Mouse (Mus musculus): ENCODE measurements around the gene Lsm4.

The Lsm4 gene

GRCm38 (mm10) chr8:70649324-70649723 is 23.7 kb upstream of the Lsm4 start:
- DNase-seq (ENCODE audit: low read depth, low spot score): no peak

- no peak for DNase-seq (ENCODE audit: low read depth, low spot score)
These were observed 22.7 kb upstream of the Lsm4 start for GRCm38 (mm10) chr8:70650351-70650750.

GRCm38 (mm10) chr8:70653226-70653625 is 19.8 kb upstream of the Lsm4 start:
- no peak for DNase-seq (ENCODE audit: low read depth, low spot score)

DNA sequence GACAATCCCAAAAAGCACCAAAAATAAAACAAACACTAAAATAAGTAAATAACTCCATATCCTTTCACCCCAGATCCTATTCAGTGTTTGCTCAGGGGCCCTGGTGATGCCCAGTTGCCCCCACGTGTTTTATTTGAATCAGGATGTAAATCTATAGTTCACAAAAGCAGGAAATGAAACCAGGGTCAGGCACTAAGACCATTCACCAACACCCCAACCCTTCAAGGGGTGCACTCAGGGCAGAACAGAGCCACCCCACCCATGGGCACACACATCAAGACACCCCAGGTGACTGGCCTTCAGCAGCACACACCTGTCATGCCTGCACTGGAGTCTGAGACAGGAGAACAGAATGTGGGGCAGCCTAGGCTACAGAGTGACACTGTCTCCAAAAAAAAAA is 18.9 kb upstream of the Lsm4 start:
- DNase-seq (ENCODE audit: low read depth, low spot score): no peak

DNA sequence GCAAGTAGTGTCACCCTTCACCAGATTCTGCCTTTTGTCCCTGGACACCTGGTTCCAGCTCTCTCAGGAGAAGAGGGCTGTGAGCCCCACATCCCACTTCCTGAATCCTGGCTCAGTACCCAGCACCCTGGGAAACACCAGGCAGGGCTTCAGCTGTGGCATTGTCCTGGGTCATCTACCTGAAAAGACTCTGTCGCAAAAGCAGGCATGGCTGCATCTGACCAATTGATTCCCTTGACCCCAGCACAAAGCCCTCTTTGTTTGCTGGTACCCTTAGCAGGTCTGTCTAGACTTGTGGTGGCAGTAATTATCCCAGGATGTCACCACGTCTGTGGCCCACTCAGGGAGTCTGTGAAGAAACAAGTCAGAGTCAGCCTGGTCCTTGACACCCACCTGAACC is 17.6 kb upstream of the Lsm4 start:
- no peak for DNase-seq (ENCODE audit: low read depth, low spot score)

DNA sequence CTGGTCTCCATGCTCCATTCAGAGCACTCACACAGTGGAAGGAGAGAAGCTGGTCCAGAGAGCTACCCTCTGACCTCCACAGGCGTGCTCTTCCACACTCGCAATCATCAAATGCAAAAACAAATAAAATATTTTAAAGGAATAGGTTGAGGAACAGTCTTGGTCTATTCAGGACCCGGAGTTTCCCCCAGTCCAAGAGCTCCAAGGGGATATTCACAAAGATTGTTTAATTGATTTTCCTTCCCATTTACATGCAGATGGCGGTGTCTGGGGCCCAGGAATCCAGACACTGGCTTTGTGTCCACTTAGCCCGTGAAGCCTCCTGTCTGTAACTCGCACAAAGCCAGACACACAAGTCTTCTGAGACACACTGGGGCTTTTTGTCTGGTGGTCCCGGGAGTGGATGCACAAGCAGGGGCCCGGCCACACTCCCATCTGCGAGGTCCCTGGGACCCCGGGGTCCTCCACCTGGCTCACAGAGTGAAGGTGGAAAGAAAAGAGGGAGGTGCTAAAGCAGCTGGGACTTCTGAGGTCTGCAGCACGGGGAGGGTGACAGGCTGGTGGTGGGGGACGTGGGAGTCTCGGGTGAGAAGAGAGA is 16.8 kb upstream of the Lsm4 start:
- DNase-seq (ENCODE audit: low read depth, low spot score): no peak

GRCm38 (mm10) chr8:70657214-70657613 is 15.8 kb upstream of the Lsm4 start:
- DNase-seq (ENCODE audit: low read depth, low spot score): no peak

- no peak for DNase-seq (ENCODE audit: low read depth, low spot score)
These were observed 15.3 kb upstream of the Lsm4 start for GRCm38 (mm10) chr8:70657739-70658138.

DNA sequence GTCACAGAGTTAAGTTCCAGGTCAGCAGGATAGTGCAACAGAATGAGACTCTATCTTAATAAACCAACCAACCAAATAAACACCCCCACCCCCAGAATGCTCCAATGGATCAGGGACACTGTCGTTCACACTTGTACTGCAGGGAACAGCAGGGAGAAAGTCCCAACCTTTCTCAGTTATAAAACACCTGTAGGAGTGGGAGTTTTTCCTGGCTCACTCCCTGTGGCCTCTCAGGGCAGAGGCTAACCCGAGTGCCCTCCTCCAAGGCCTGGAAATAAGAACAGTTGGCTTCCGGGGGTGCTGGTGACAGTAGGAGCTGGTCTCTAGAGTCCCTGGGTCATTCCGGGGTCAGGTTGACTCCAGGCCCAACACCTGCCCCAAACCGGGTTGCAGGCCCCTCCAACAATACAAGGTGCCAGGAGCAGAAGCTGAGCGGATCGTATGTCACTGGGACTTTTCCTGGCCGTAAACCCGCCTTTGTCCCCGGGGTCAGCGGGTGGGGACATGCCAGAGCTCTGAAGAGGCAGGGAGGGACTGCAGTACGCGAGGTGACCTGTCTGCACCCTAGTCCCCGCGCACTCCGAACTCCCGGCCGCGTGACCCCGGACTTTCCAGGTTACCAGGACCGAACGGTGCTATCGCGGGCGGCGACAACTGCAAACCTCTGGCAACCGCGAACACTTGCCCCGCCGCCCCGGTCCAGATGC is 14.0 kb upstream of the Lsm4 start:
- no peak for DNase-seq (ENCODE audit: low read depth, low spot score)

- DNase-seq (ENCODE audit: low read depth, low spot score): peak; percentile 92
These were observed 13.3 kb upstream of the Lsm4 start for GRCm38 (mm10) chr8:70659604-70660272.

DNA sequence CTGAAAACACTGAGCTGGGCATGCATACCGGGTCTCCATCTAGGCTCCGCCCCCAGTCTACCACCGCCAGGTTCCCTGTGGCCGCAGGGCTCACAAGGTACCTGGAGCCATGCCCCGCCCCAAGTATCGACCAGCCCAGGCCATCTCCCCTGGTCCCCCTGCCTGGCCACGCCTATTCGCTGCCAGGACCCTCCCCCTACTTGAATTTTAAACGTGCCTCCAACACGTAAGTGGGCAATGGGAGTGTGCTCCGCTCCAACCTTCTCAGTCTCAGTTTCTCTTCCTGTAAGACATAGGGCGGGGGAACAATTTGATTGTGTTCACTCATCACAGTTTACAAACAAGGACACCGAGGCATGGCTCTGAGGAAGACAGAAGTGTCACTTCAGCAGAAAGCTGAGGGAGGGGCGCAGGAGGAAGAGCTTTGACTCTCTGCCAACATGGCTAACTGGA is 12.7 kb upstream of the Lsm4 start, which contains the start of gene Pgpep1:
TSS of gene Pgpep1 (minus strand) at position 116 of the 453 bp plus-strand sequence.
- no peak for DNase-seq (ENCODE audit: low read depth, low spot score)

DNA sequence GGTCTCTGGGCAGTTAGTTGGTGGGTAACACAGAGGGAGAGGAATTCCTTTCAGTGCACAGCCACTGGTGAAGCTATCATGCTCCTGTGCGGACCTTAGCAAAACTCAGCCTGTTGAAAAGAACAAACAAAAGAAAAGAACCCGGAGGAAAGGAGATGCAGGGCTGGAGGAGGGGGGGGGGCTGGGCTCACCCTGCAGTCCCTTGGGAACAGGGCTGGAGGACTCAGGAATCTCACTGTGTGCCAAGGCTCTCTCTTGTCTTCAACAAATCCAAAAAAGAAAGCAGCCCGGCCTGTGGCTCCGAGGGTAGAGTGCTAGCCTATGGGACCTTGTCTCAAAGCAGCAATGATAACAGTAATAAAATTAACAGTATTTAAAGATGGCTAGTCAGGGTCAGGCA is 9.4 kb upstream of the Lsm4 start:
- DNase-seq (ENCODE audit: low read depth, low spot score): no peak

DNA sequence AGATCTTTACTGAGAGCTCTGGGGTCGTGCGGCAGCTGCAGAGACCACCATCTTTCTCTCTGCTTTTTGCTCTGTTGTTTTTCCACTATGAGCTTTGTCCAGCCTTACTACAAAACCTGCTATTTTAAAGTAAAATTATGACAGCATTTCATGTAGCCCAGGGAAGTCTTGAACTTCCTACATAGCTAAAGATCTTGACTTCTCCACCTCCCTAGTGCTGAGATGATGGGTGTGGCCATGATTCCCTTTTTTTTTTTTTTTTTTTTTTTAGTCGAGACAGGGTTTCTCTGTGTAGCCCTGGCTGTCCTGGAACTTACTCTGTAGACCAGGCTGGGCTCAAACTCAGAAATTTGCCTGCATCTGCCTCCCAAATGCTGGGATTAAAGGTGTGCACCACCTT is 8.4 kb upstream of the Lsm4 start:
- DNase-seq (ENCODE audit: low read depth, low spot score): no peak

DNA sequence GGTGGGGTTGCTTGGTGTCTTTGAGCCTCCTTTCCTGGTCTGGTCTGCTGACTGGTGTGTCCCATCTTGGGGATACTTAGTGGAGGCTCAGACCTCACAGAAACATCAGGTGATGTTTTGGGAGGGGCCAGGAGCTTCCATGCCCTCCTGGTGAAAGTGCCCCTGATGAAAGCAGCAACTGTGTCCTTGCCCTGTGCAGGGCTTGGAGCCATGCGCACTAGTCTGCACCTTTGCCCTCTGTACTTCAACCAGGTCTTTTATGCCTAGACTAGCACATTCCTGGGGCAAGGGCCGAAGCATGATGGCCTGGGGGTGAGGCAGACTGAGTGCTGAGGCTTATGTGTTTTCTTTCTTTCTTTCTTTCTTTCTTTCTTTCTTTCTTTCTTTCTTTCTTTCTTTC is 7.4 kb upstream of the Lsm4 start:
- no peak for DNase-seq (ENCODE audit: low read depth, low spot score)

- no peak for DNase-seq (ENCODE audit: low read depth, low spot score)
These were observed 6.0 kb upstream of the Lsm4 start for GRCm38 (mm10) chr8:70667071-70667470.

DNA sequence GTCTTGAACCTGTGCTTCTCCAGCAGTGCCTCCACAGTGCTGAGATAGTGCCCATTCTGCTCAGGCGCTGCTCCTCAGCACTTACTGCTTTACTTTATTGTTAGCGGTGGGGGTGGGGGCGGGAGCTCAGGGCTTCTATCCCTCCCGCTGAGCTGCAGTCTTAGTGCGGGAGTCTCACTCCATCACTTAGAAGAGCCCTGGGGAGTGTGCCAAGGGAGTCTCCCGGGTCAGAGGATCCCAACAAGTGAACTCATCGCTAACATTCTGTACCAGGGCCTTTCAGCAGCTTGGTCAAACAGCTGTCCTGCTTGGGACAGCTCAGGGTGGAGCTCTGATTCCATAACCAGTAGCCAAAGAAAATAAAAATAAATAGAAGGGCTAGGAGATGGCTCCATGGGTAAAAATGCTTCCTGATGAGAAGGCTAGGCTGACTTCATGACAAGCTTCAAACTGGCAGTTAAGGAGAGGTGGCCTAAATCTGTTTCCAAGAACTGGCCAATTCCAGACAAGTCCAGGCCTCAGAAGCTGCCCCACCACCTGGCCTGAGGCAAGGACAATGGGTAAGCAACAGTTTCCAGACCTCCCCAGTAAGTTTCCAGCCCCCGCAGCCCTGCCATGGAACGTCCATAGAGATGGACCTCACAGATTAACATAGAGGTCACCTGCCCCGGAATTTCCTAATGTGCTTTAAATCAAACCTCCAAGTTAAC is 1.3 kb upstream of the Lsm4 start:
- no peak for DNase-seq (ENCODE audit: low read depth, low spot score)

DNA sequence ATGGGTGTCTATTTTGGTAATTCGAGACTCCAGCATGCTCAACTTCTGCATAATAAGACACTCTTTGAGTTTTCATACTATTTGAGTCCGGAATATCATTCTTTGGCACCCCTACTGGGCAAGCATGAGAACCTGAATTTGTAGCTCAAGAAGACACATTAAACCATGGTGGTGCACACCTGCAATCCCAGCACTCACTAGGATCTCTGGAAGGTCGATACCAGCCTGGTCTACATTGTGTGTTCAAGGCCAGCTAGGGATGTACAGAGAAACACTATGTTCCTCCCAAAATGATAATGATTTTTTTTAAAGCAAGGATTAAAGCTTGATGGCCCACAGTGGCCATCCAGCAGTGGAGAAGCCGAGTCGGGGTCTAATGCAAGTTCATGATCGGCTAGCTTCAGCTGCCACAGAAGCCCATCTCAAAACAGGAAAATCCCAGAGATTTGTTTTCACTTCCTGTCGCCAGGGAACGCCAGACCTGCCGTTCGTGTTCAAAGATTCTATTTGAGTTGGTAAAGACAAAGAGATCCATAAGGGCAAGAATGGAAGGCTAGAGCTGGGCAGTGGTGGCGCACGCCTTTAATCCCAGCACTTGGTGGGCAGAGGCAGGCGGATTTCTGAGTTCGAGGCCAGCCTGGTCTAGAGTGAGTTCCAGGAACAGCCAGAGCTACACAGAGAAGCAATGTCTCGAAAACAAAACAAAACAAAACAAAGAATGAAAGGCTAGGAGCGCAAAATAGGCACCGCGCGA is 546 bp upstream of the Lsm4 start:
- no peak for DNase-seq (ENCODE audit: low read depth, low spot score)

DNA sequence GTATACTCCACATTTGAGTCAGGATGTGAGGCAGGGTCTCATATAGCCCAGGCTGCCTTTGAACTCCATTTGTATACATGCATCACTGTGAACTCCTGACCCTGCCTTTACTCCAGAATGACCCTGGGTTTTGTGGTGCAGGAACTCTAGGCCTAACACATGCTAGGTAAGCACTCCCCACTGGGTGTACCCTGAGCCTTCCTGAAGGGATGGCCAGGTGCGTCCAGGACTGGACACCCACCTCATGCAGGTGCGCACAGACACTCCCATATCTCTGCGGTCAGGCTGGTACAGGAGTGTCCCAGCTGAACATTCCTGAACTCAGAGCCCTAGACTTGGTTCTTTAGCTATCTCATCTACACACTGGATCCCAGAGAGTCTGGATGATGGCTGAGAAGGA is 1.1 kb downstream of the Lsm4 start:
- DNase-seq (ENCODE audit: low read depth, low spot score): no peak

- DNase-seq (ENCODE audit: low read depth, low spot score): no peak
These were observed 1.7 kb downstream of the Lsm4 start for GRCm38 (mm10) chr8:70674716-70675115.

DNA sequence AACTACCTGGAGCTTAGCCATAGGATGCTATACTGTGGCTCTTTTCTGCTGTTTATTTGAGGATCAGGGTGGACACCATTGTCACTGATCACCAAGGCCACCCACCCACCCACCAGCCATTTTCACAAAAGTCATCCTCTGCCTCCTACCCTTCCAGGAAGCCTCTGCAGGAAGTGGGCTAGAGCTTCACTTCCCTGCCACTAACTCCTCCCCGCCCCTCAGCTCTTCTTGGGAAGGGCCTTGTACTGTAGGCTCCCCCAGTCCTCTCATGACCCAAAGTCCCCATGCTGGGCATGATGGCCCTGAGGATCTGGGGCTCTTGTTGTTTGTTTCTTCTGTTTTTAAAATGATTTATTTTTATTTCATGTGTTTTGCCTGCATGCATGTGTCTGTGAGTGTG is 2.3 kb downstream of the Lsm4 start:
- no peak for DNase-seq (ENCODE audit: low read depth, low spot score)

GRCm38 (mm10) chr8:70677451-70678080 is 4.5 kb downstream of the Lsm4 start:
- no peak for DNase-seq (ENCODE audit: low read depth, low spot score)
